Mouse (Mus musculus) gastrocnemius, postnatal 36 days (tissue): Measurements from ENCODE around the gene Tob2. TPM values are rescaled to one million over a fixed set of nuclear protein-coding genes. Genes with fewer than 3 reads are reported as not detected.
A peak's percentile ranks its signal among the peaks of the same experiment; 100 is the strongest.

Source experiments
- DNase-seq, 2 experiments: peaks; one replicate each; pipeline ENCODE4 v3.0.0; 2022
- intact Hi-C: fragments of 180-260 bp; cut with DNase I; formaldehyde crosslinking; loops from one replicate; pipeline ENCODE4 v1.15.1; 2025
- total RNA-seq, 2 experiments: library from RNA; stranded (reverse); gene quantifications; 2 replicates each; pipeline ENCODE4 v1.2.3; 2021

The Tob2 gene
- total RNA-seq, 2 experiments from 2014 or later: 90.3 to 144 TPM

- no peak for DNase-seq
- intact Hi-C loops: no loop called here
Observed at GRCm38 (mm10) chr15:81842275-81842674, 16.3 kb downstream of the Tob2 start.

DNA sequence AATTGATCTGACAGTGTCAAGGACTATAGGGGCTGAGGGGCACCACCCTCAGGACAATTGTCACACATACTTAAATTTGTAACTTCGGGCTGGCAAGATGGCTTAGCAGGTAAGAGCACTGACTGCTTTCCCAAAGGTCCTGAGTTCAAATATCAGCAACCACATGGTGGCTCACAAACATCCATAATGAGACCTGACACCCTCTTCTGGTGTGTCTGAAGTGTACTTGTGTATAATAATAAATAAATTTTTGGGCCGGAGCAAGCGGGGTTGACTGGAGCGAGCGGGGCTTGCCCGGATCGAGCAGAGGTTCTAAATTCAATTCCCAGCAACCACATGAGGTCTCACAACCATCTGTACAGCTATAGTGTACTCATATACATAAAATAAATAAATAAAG is 18.3 kb downstream of the Tob2 start:
- no peak for DNase-seq
- intact Hi-C loops: no loop called here

- DNase-seq: peak; percentile 94
- intact Hi-C loops: no loop called here
Observed at GRCm38 (mm10) chr15:81839634-81840033, 19.0 kb downstream of the Tob2 start.

DNA sequence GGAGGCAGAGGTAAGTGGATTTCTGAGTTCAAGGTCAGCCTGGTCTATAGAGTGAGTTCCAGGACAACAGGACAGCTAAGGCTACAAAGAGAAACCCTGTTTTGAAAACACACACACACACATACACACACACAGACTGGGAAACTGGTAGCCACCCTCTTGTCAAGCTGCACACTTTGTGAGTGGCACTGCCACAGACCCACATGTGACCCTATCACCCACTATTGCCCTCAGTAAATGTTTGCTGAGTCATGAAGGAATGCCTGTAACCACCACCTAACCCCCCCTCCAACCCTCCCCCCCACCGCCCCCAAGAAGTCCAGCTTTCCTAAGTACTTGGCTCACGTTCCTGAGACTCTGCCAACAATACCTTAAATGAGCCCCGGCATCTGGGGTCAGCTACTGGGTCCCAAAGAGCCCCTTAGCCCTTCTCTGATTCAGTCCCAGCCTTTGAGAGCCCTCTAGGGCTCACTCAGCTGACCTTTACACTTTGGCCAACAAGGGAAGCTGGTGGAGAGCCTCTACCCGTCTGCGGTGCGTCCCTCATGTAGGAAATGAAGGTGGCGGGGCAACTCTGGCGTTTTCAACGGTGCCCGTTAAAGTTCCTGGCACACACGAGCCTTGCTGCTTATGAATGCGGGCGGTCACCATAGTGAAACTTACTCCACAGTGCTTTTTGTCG is 19.9 kb downstream of the Tob2 start:
- DNase-seq: no peak
- intact Hi-C loops: no loop called here

DNA sequence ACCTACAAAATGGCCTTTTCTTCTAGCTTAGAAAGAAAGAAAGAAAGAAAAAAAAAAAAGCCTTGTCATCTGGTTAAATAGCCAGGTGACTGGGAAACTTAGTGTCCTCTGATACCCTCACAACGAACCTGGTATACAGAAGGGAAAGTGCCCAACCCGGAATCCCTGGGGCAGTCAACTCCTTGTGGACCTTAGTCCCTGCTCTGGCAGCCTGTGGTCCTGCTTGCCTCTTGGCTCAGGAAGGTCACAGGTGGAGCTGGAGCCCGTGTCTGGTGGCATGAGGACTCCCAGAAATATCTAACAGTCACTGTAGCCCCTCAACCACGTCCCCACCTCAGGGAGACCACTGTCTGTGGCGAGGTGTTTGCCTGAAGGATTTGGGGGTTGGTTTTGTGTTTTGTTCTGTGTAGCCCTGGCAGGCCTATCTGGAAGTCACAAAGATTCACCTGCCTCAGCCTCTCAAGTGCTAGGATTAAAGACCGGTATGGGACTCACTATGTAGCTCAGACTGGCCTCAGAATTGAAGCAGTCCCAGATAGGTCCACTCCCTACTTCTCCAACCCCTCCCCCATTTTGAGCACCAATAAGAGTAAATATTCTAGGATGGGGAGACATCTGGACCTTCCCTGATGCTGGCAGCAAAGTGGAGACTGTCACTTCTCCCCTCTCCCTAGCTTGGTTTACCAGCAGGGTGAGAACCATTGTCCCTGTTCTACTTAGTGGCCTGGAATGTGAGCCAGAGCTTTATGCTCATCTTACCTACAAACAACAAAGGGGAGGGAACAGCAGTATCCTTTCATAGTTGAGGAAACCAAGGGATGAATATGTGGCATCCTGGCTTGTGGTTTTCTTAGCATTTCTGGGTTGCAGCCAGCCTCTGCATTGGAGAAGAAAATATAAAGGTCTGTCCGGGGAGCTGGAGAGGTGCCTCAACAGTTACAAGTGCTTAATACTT is 21.4 kb downstream of the Tob2 start:
- intact Hi-C loops: no loop called here
- DNase-seq: no peak

DNA sequence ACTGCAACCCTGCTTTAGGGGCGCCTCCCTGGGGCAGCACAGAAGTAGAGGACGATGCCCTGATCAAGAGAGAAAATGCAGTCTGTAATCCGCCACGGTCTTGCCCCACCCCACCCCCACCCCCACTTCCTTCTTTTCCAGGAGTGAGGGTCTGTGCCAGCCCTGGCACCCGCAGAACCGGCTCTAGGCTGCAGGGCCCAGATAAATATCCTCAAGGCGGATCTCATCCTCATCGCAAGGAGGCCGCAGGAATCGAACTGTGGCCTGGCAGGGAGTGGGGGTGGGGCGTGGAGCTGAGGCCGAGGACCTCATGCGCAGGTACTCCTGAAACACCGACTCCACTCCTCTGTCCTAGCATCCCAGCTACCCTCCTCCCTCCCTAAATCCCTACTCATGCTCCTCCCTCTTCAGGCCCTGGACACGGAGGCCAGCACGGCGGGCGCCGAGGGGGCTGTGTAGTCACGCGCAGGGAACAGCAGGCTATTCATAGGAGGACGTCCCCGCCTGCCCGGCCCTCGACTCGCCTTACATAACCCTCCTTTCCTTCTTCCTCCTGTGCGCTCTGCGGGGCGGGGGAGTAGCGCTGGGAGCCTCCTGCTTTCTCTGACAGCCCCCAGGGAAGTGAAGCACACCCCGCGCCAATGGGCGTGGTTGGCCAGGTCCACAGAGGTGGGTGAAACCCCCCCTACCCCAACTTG is 22.3 kb downstream of the Tob2 start:
- DNase-seq: peak; percentile 84 to 92

GRCm38 (mm10) chr15:81835007-81835880 is 23.4 kb downstream of the Tob2 start:
- DNase-seq: peak in 1 of 2 experiments; percentile 40

More for the DNA sequence above, 22.3 kb downstream of the Tob2 start:
- intact Hi-C loops: no loop called here

GRCm38 (mm10) chr15:81834171-81834841 is 24.3 kb downstream of the Tob2 start:
- peak in 1 of 2 experiments; percentile 69 for DNase-seq
- intact Hi-C loops: loop anchor here (1.0 kb wide), 1 partner anchor 25 kb away; no protein-coding TSS in a partner anchor

More at GRCm38 (mm10) chr15:81835007-81835880, 23.4 kb downstream of the Tob2 start:
- intact Hi-C loops: no loop called here

DNA sequence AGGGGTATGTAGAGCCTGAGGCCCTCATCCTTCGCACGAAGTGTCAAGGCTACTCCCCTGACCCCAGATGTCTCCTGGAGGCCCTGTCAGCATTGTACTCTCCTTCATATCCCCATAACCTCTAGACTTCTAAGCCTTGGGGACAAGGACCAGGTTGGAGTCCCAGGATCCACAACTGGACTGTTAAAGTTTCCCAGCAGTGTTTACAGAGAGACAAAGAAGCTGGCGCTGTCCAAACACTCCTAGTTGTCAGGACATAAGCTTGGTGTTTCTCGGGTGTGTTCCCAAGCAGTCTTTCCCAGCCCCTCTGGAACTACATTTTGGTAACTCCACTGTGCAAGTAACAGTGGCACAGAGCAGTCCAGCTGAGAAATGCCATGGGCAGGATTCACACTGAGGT is 25.1 kb downstream of the Tob2 start:
- DNase-seq: no peak
- intact Hi-C loops: no loop called here

DNA sequence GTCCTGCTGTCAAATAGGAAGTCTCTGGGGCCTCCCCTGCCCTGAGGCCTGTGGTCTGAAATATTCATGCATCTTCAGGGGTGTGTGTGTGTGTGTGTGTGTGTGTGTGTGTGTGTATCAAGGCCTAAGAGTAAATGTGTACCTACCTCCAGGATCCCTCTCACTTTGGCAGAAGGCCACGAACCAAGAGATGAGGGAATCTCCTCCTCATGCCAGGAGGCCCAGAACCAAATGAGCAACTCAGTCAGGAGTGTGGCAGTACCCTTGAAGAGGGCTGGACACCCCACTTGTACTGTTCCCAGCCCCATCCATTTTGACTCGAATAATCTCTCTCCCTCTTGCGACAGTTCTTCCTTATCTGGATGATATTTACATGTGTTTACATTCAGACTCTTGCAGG is 26.4 kb downstream of the Tob2 start:
- no peak for DNase-seq
- intact Hi-C loops: no loop called here

DNA sequence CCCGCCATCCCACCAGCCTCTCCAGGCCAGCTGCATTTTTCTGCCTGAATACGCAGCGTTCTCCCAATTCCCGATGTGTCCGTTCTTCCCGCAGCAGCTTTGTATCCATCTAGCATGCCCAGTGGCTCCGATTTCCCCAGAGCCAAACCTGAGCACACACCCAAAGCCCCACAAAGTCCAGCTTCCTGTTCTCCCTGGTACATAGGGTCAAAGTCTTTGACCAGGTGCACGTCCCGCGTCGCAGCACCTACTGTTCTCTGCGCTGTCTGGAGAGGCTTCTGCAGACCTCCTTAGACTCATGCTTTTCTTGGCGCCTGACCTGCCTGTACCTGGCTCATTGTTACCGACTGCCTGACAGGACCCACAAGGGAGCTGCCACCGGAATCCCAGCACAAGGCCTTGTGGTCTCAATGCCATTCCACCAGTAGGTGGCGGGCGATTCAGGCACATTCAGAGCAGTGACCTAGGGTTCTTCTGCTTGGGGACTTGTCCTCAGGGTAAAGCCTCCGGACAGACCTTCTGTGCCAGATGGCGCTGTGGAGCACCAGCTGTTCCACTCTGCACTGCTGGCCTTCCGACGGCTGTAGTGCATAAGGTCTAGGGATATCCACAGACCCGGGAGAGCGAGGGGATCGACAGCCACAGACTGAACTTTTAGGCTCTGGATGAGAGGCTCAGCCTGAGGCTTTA is 27.3 kb downstream of the Tob2 start:
- DNase-seq: peak; percentile 86 to 91

GRCm38 (mm10) chr15:81830530-81830929 is 28.1 kb downstream of the Tob2 start:
- intact Hi-C loops: loop anchor here (2.0 kb wide), 1 partner anchor 88 kb away; no protein-coding TSS in a partner anchor
- DNase-seq: no peak

More for the DNA sequence above, 27.3 kb downstream of the Tob2 start:
- intact Hi-C loops: loop anchor here (2.0 kb wide), 1 partner anchor 88 kb away; no protein-coding TSS in a partner anchor

DNA sequence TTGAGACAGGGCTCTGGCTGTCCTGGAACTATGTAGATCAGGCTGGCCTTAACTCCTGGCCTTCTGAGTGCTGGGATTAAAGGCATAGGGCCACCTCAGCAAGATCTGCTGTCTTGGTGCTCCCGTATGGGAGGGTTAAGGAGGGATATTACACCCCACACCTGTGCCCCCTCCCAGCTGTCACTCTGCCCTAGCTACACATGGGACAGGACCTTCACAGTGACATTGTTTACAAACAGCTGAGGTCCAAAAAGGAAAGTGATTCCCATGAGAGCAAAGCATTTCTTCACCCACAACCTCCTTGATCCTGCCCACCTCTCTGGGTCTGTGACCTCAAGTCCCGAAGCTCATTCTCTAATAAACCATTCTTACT is 29.4 kb downstream of the Tob2 start:
- intact Hi-C loops: no loop called here

GRCm38 (mm10) chr15:81828426-81829207 is 30.0 kb downstream of the Tob2 start:
- intact Hi-C loops: no loop called here
- no peak for DNase-seq

More for the DNA sequence above, 29.4 kb downstream of the Tob2 start:
- DNase-seq: no peak

- DNase-seq: no peak
- intact Hi-C loops: no loop called here
Observed at GRCm38 (mm10) chr15:81824832-81825231, 33.8 kb downstream of the Tob2 start.

- no peak for DNase-seq
- intact Hi-C loops: no loop called here
Observed at GRCm38 (mm10) chr15:81822631-81823030, 36.0 kb downstream of the Tob2 start.

GRCm38 (mm10) chr15:81818404-81818803 is 40.2 kb downstream of the Tob2 start:
- no peak for DNase-seq
- intact Hi-C loops: no loop called here
